8 mouse cellular contexts compared by ENCODE assay signal in genomic region chr2:29817426-29818232, GRCm38 (mm10). TPM values are rescaled to one million over a fixed set of nuclear protein-coding genes. Genes with fewer than 3 reads are reported as not detected.
DNase-seq lines count a peak whose midpoint lies in the region; ATAC-seq and TF ChIP-seq lines count a peak whose summit lies in the region.

No protein-coding gene starts in this region.

- peaks cover 42% of the 10 kb centered on the region for H3K36me3 ChIP-seq in embryonic facial prominence, embryonic 15.5 days
- peaks cover 41% of the 10 kb centered on the region for H3K36me3 ChIP-seq in limb, embryonic 14.5 days (ENCODE audit: control insufficient read depth, insufficient read depth, low read length)
- no peaks in the 10 kb centered on the region; the same call in 1 of the 2 replicates for H3K36me3 ChIP-seq in splenic B cell, adult 2 months (ENCODE audit: control insufficient read depth, insufficient read depth, low read length, poor library complexity, severe bottlenecking)

- no peak overlapping the region for H3K27ac ChIP-seq in bone marrow, adult 2 months (ENCODE audit: control insufficient read depth, insufficient read depth, low read depth, low read length, poor library complexity)
- H3K27ac ChIP-seq in embryonic facial prominence, embryonic 15.5 days (replicated peaks) = no peak overlapping the region
- 0 out of 2 replicates have a peak overlapping the region, but pooled peaks have one; percentile 14 for H3K27ac ChIP-seq in limb, embryonic 14.5 days (replicated peaks; ENCODE audit: low read depth, low read length)

- no peaks in the 10 kb centered on the region for H3K9me3 ChIP-seq in embryonic facial prominence, embryonic 15.5 days (replicated peaks)
- no peaks in the 10 kb centered on the region for H3K9me3 ChIP-seq in limb, embryonic 14.5 days (ENCODE audit: control insufficient read depth, low read length)

- DNase-seq in B cell, adult 2 months = peak; percentile 85 to 87
- DNase-seq in heart, adult 9 months (ENCODE audit: low spot score in 2 of 2) = peak; percentile 59 to 84
- DNase-seq in kidney, adult 9 months = peak; percentile 91
- peak; percentile 88 for DNase-seq in limb, embryonic 14.5 days (ENCODE audit: low spot score)
- peak; percentile 87 for DNase-seq in naive thymus-derived CD4-positive, alpha-beta T cell, adult 2 months (ENCODE audit: low read depth)
- peak; percentile 86 for DNase-seq in splenic B cell, adult 2 months (ENCODE audit: low read depth, low spot score)

- peak; percentile 81 for TF ChIP-seq CTCF in bone marrow, adult 2 months (IDR thresholded peaks at IDR 0.05; ENCODE audit: control insufficient read depth, insufficient read depth, low read length)

- ATAC-seq in embryonic facial prominence, embryonic 15.5 days (ENCODE audit: insufficient number of reproducible peaks, low FRiP score, low TSS enrichment, low read depth) = peak; percentile 75
- peak; percentile 78 for ATAC-seq in limb, embryonic 14.5 days (ENCODE audit: low FRiP score, low read depth)

- H3K9ac ChIP-seq in embryonic facial prominence, embryonic 15.5 days = no peak overlapping the region
- H3K9ac ChIP-seq in limb, embryonic 14.5 days (ENCODE audit: low read depth, low read length, severe bottlenecking) = no peak overlapping the region

- no peak for TF ChIP-seq POLR2A in bone marrow, adult 2 months (IDR thresholded peaks at IDR 0.05; ENCODE audit: borderline replicate concordance, control insufficient read depth, low read depth, low read length)
- TF ChIP-seq POLR2A in limb, embryonic 14.5 days (IDR thresholded peaks at IDR 0.05; ENCODE audit: borderline replicate concordance, extremely low read depth, insufficient read depth, insufficient read length) = no peak

- H3K27me3 ChIP-seq in embryonic facial prominence, embryonic 15.5 days = no peaks in the 10 kb centered on the region
- no peaks in the 10 kb centered on the region for H3K27me3 ChIP-seq in limb, embryonic 14.5 days (ENCODE audit: control insufficient read depth, insufficient read depth, low read length)
- no peaks in the 10 kb centered on the region for H3K27me3 ChIP-seq in splenic B cell, adult 2 months (ENCODE audit: control insufficient read depth, insufficient read depth, low read length, poor library complexity, severe bottlenecking)

- H3K4me1 ChIP-seq in bone marrow, adult 2 months (ENCODE audit: control insufficient read depth, insufficient read depth, low read length) = no peaks in the 10 kb centered on the region; the same call in 1 of the 2 replicates
- H3K4me1 ChIP-seq in embryonic facial prominence, embryonic 15.5 days = peaks cover 21% of the 10 kb centered on the region
- H3K4me1 ChIP-seq in limb, embryonic 14.5 days (ENCODE audit: control insufficient read depth, insufficient read depth, low read length) = peaks cover 10% of the 10 kb centered on the region

- no peak overlapping the region for H3K4me3 ChIP-seq in bone marrow, adult 2 months (replicated peaks; ENCODE audit: control insufficient read depth, low read depth, low read length)
- H3K4me3 ChIP-seq in embryonic facial prominence, embryonic 15.5 days (replicated peaks) = peak overlapping the region; percentile 11; the same call in 1 of the 2 replicates
- no peak overlapping the region for H3K4me3 ChIP-seq in limb, embryonic 14.5 days (replicated peaks; ENCODE audit: low read length)

- 38% methylated on average over 8 of the region's 8 CpGs for WGBS in bone marrow, adult 2 months
- whole genome bisulfite sequencing in embryonic facial prominence, embryonic 15.5 days = 32% methylated on average over 8 of the region's 8 CpGs
- WGBS in limb, embryonic 14.5 days = 36% methylated on average over 8 of the region's 8 CpGs

- no peak overlapping the region; the same call in 1 of the 2 replicates for H3K4me2 ChIP-seq in embryonic facial prominence, embryonic 15.5 days (replicated peaks)
- H3K4me2 ChIP-seq in limb, embryonic 14.5 days (replicated peaks; ENCODE audit: low read depth, low read length, severe bottlenecking) = peak overlapping the region; percentile 24; the same call in 1 of the 2 replicates

RNA-seq across cellular contexts. Expression of gene Urm1, which starts 2.2 kb away (rescaled TPM):
- 14.8 and 22.3 TPM in 2 replicates for polyA plus RNA-seq in bone marrow, adult 2 months (2011; ENCODE audit: insufficient read depth, insufficient read length, low replicate concordance, missing spikeins)
- polyA plus RNA-seq in embryonic facial prominence, embryonic 15.5 days (2015; fragmentation: Nextera tagmentation; extraction: Ambion mirVana) = 22.9 and 24.1 TPM in 2 replicates
- 68.3 and 87.6 TPM in 2 replicates for polyA plus RNA-seq in limb, embryonic 14.5 days (2012; rRNA removed)
- 26.3 and 28.3 TPM in 2 replicates for polyA plus RNA-seq in limb, embryonic 14.5 days (2014; fragmentation: Nextera tagmentation; extraction: Ambion mirVana)

RNA-seq across cellular contexts. Expression of gene Slc27a4, which starts 15.2 kb away (rescaled TPM):
- polyA plus RNA-seq in bone marrow, adult 2 months (2011; ENCODE audit: insufficient read depth, insufficient read length, low replicate concordance, missing spikeins) = 9.7 and 30.6 TPM in 2 replicates
- 20.2 and 20.7 TPM in 2 replicates for polyA plus RNA-seq in embryonic facial prominence, embryonic 15.5 days (2015; fragmentation: Nextera tagmentation; extraction: Ambion mirVana)
- polyA plus RNA-seq in limb, embryonic 14.5 days (2012; rRNA removed) = 24.0 and 29.7 TPM in 2 replicates
- polyA plus RNA-seq in limb, embryonic 14.5 days (2014; fragmentation: Nextera tagmentation; extraction: Ambion mirVana) = 17.1 and 17.7 TPM in 2 replicates

RNA-seq across cellular contexts. Expression of gene Trub2, which starts 29.3 kb away (rescaled TPM):
- polyA plus RNA-seq in bone marrow, adult 2 months (2011; ENCODE audit: insufficient read depth, insufficient read length, low replicate concordance, missing spikeins) = 17.8 and 20.9 TPM in 2 replicates
- 35.1 and 38.8 TPM in 2 replicates for polyA plus RNA-seq in embryonic facial prominence, embryonic 15.5 days (2015; fragmentation: Nextera tagmentation; extraction: Ambion mirVana)
- polyA plus RNA-seq in limb, embryonic 14.5 days (2012; rRNA removed) = 45.8 and 49.2 TPM in 2 replicates
- 24.2 and 29.5 TPM in 2 replicates for polyA plus RNA-seq in limb, embryonic 14.5 days (2014; fragmentation: Nextera tagmentation; extraction: Ambion mirVana)

RNA-seq across cellular contexts. Expression of gene Coq4, which starts 30.3 kb away (rescaled TPM):
- polyA plus RNA-seq in bone marrow, adult 2 months (2011; ENCODE audit: insufficient read depth, insufficient read length, low replicate concordance, missing spikeins) = 6.9 and 11.9 TPM in 2 replicates
- polyA plus RNA-seq in embryonic facial prominence, embryonic 15.5 days (2015; fragmentation: Nextera tagmentation; extraction: Ambion mirVana) = 28.7 and 37.0 TPM in 2 replicates
- polyA plus RNA-seq in limb, embryonic 14.5 days (2012; rRNA removed) = 27.2 and 31.6 TPM in 2 replicates
- 29.4 and 34.1 TPM in 2 replicates for polyA plus RNA-seq in limb, embryonic 14.5 days (2014; fragmentation: Nextera tagmentation; extraction: Ambion mirVana)

RNA-seq across cellular contexts. Expression of gene Cercam, which starts 51.3 kb away (rescaled TPM):
- 8.8 and 12.9 TPM in 2 replicates for polyA plus RNA-seq in bone marrow, adult 2 months (2011; ENCODE audit: insufficient read depth, insufficient read length, low replicate concordance, missing spikeins)
- polyA plus RNA-seq in embryonic facial prominence, embryonic 15.5 days (2015; fragmentation: Nextera tagmentation; extraction: Ambion mirVana) = 50.1 and 57.3 TPM in 2 replicates
- 53.7 and 75.9 TPM in 2 replicates for polyA plus RNA-seq in limb, embryonic 14.5 days (2012; rRNA removed)
- polyA plus RNA-seq in limb, embryonic 14.5 days (2014; fragmentation: Nextera tagmentation; extraction: Ambion mirVana) = 24.8 and 28.1 TPM in 2 replicates
